Mouse (Mus musculus): ENCODE results near the gene Btf3l4.

The Btf3l4 gene

GRCm38 (mm10) chr4:108832916-108833827, at the start of gene Btf3l4:
TSS of gene Btf3l4 (minus strand) at chr4:108833614.
- DNase-seq (ENCODE audit: low spot score in 2 of 2), result peak; percentile 77 to 83

- DNase-seq (ENCODE audit: low spot score in 2 of 2), result peak; percentile 38 to 50
Measured at GRCm38 (mm10) chr4:108878963-108879822, 45.8 kb upstream of the Btf3l4 start, which contains the start of gene Rab3b. TSS of gene Rab3b (plus strand) at chr4:108879063.

GRCm38 (mm10) chr4:108877901-108878300, 44.5 kb upstream of the Btf3l4 start:
- no peak for DNase-seq (ENCODE audit: low spot score in 2 of 2)

- no peak for DNase-seq (ENCODE audit: low spot score in 2 of 2)
Measured at GRCm38 (mm10) chr4:108873746-108874145, 40.3 kb upstream of the Btf3l4 start.

- DNase-seq (ENCODE audit: low spot score in 2 of 2), result peak; percentile 18 to 70
Measured at GRCm38 (mm10) chr4:108869730-108870374, 36.4 kb upstream of the Btf3l4 start.

- DNase-seq (ENCODE audit: low spot score in 2 of 2), result no peak
Measured at GRCm38 (mm10) chr4:108866806-108867205, 33.4 kb upstream of the Btf3l4 start.

GRCm38 (mm10) chr4:108848505-108848848, 15.1 kb upstream of the Btf3l4 start, which contains the start of gene A730015C16Rik:
TSS of gene A730015C16Rik (minus strand) at chr4:108848619.
- peak in 1 of 2 experiments; percentile 8 for DNase-seq (ENCODE audit: low spot score in 2 of 2)

GRCm38 (mm10) chr4:108847715-108848504, 14.5 kb upstream of the Btf3l4 start, which contains the start of gene Kti12:
TSS of gene Kti12 (plus strand) at chr4:108847785.
- DNase-seq (ENCODE audit: low spot score in 2 of 2), result peak; percentile 44 to 46

- DNase-seq (ENCODE audit: low spot score in 2 of 2), result no peak
Measured at GRCm38 (mm10) chr4:108845824-108846569, 12.6 kb upstream of the Btf3l4 start.

GRCm38 (mm10) chr4:108843336-108843735, 9.9 kb upstream of the Btf3l4 start:
- no peak for DNase-seq (ENCODE audit: low spot score in 2 of 2)

GRCm38 (mm10) chr4:108841920-108842578, 8.6 kb upstream of the Btf3l4 start:
- DNase-seq (ENCODE audit: low spot score in 2 of 2), result no peak

- DNase-seq (ENCODE audit: low spot score in 2 of 2), result no peak
Measured at GRCm38 (mm10) chr4:108838031-108838430, 4.6 kb upstream of the Btf3l4 start.

- no peak for DNase-seq (ENCODE audit: low spot score in 2 of 2)
Measured at GRCm38 (mm10) chr4:108835496-108835895, 2.1 kb upstream of the Btf3l4 start.

- DNase-seq (ENCODE audit: low spot score in 2 of 2), result no peak
Measured at GRCm38 (mm10) chr4:108834971-108835311, 1.5 kb upstream of the Btf3l4 start.

- peak; percentile 41 for DNase-seq (ENCODE audit: low spot score in 2 of 2)
Measured at GRCm38 (mm10) chr4:108834115-108834970, 929 bp upstream of the Btf3l4 start, which contains the start of gene Txndc12. TSS of gene Txndc12 (plus strand) at chr4:108834601.

- no peak for DNase-seq (ENCODE audit: low spot score in 2 of 2)
Measured at GRCm38 (mm10) chr4:108833828-108834114, 357 bp upstream of the Btf3l4 start.

- no peak for DNase-seq (ENCODE audit: low spot score in 2 of 2)
Measured at GRCm38 (mm10) chr4:108830698-108831097, 2.7 kb downstream of the Btf3l4 start.

GRCm38 (mm10) chr4:108826643-108827042, 6.8 kb downstream of the Btf3l4 start:
- DNase-seq (ENCODE audit: low spot score in 2 of 2), result no peak

- no peak for DNase-seq (ENCODE audit: low spot score in 2 of 2)
Measured at GRCm38 (mm10) chr4:108826096-108826495, 7.3 kb downstream of the Btf3l4 start.

All from spleen, postnatal 14 days (tissue).